Mouse (Mus musculus) limb, embryonic 11.5 days (tissue): ENCODE measurements at regions not wholly inside any gene's neighbourhood (a gene's known extent, or its start where the extent isn't known, plus 50 kb on each side); places are given as distances from the start of the nearest gene placed in this dataset.
A peak's percentile ranks its signal among the peaks of the same experiment; 100 is the strongest.

ENCODE experiments used
- ATAC-seq: fragments of 200-750 bp; cut with Nextera tagmentation; 2 replicates; pipeline ENCODE4 v1.8.0; 2017; ENCODE audit warnings: low read depth; ENCODE audit not compliant: insufficient number of reproducible peaks, low FRiP score, low TSS enrichment
- DNase-seq: peaks from one replicate; pipeline ENCODE4 v3.0.0-alpha.2; 2015; ENCODE audit warnings: low spot score
- H3K27ac ChIP-seq: fragments of 300-500 bp; sonication (generic); replicated peaks from 2 replicates; pipeline ENCODE4 v1.5.1; 2014; ENCODE audit warnings: low read depth, mild to moderate bottlenecking, low read length
- H3K27me3 ChIP-seq: fragments of 300-500 bp; sonication (generic); 2 replicates; pipeline ENCODE4 v1.6.1; 2014; ENCODE audit warnings: mild to moderate bottlenecking, low read length, mixed read lengths; ENCODE audit not compliant: control insufficient read depth, insufficient read depth
- H3K36me3 ChIP-seq: fragments of 300-500 bp; sonication (generic); 2 replicates; pipeline ENCODE4 v1.6.1; 2014; ENCODE audit warnings: mild to moderate bottlenecking, low read length, moderate library complexity, mixed read lengths; ENCODE audit not compliant: control insufficient read depth, insufficient read depth
- H3K4me1 ChIP-seq: fragments of 300-500 bp; sonication (generic); 2 replicates; pipeline ENCODE4 v1.6.1; 2014; ENCODE audit warnings: low read length, mixed read lengths; ENCODE audit not compliant: control insufficient read depth, insufficient read depth
- H3K4me2 ChIP-seq: fragments of 300-500 bp; sonication (generic); 2 replicates; pipeline ENCODE4 v1.6.1; 2014; ENCODE audit warnings: low read depth, mild to moderate bottlenecking, moderate library complexity; ENCODE audit not compliant: severe bottlenecking
- H3K4me3 ChIP-seq: fragments of 300-500 bp; sonication (generic); 2 replicates; pipeline ENCODE4 v1.5.1; 2014; ENCODE audit warnings: low read depth, low read length
- H3K9ac ChIP-seq: fragments of 300-500 bp; sonication (generic); 2 replicates; pipeline ENCODE4 v1.6.1; 2014; ENCODE audit warnings: mild to moderate bottlenecking, low read length
- H3K9me3 ChIP-seq: fragments of 300-500 bp; sonication (generic); 2 replicates; pipeline ENCODE4 v1.6.1; 2016; ENCODE audit warnings: low read length; ENCODE audit not compliant: control insufficient read depth
- WGBS: fragments of 180-500 bp; shearing (Covaris S2); extraction: QIAGEN DNeasy Blood & Tissue Kit; methylation state at CpG from one replicate; pipeline ENCODE4 v1.1.7; 2014; 5-methylcytosine and 5-hydroxymethylcytosine counted together

GRCm38 (mm10) chr1:35860779-35861178, 207.4 kb upstream of the Hs6st1 start:
- no peaks in the 10 kb centered on the region for H3K36me3 ChIP-seq
- WGBS, result 88% methylated on average over 5 of the region's 5 CpGs
- H3K27me3 ChIP-seq, result no peaks in the 10 kb centered on the region
- H3K4me2 ChIP-seq, result no peak overlapping the region
- H3K9me3 ChIP-seq, result no peaks in the 10 kb centered on the region
- ATAC-seq (no peak), DNase-seq (no peak)
- no peak overlapping the region for H3K9ac ChIP-seq
- H3K4me1 ChIP-seq, result no peaks in the 10 kb centered on the region
- H3K27ac ChIP-seq, result no peak overlapping the region
- H3K4me3 ChIP-seq, result no peak overlapping the region

DNA sequence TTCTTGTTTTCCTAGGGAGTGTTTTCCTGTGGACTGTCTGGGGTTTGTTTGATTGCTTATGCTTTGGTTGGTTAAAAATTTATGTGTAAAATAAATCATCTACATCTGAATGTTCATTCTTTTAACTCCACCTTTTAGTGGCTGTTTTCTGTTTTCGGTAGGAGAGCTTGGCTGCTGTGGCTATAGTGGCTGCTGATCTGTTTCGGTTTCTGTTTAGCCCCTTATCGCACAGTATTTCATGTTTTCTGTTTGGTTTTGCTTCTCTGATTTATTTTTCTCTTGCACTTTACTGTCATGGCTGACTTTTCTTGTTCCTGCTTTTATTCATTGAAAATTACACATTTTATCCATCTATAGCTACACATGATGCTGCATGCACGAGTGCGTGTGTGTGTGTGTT, 206.0 kb upstream of the Hs6st1 start:
- no peak for DNase-seq
- H3K4me2 ChIP-seq, result no peak overlapping the region
- no peak overlapping the region for H3K9ac ChIP-seq
- H3K4me3 ChIP-seq, result no peak overlapping the region
- no peak overlapping the region for H3K27ac ChIP-seq
- H3K4me1 ChIP-seq, result no peaks in the 10 kb centered on the region
- no peaks in the 10 kb centered on the region for H3K36me3 ChIP-seq
- WGBS, result 90% methylated on average over 5 of the region's 5 CpGs
- no peaks in the 10 kb centered on the region for H3K9me3 ChIP-seq
- H3K27me3 ChIP-seq, result no peaks in the 10 kb centered on the region
- ATAC-seq, result no peak

GRCm38 (mm10) chr1:35862661-35863060, 205.5 kb upstream of the Hs6st1 start:
- Histone ChIP-seq H3K27ac (no peak overlapping the region), H3K36me3 (no peaks in the 10 kb centered on the region), H3K27me3 (no peaks in the 10 kb centered on the region), H3K4me2 (no peak overlapping the region), H3K9me3 (no peaks in the 10 kb centered on the region), H3K4me3 (no peak overlapping the region), H3K4me1 (no peaks in the 10 kb centered on the region), H3K9ac (no peak overlapping the region)
- no peak for DNase-seq
- 77% methylated on average over 2 of the region's 2 CpGs for WGBS
- ATAC-seq, result no peak

DNA sequence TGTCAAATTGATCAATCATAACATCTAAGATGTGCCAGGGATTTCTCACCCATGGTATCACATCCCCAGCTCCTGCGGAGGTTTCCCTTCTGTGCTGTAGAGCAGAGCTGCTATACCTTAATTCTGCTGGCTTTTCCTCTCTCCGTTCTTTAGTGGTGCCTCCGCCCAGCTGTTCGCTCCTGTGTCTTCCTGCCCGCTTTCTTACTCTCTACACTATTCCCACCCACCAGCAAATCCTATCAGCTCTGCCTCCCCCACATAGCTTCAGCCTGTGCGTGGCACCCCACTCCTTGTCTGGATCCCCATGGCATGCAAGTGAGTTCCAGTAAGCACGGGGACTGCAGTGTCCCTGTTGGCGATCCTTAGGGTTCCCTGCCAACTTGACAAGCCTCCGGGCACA, 204.0 kb upstream of the Hs6st1 start:
- 92% methylated on average over 9 of the region's 9 CpGs for WGBS
- Histone ChIP-seq H3K9ac (no peak overlapping the region), H3K36me3 (no peaks in the 10 kb centered on the region), H3K4me3 (no peak overlapping the region), H3K4me1 (no peaks in the 10 kb centered on the region), H3K9me3 (no peaks in the 10 kb centered on the region), H3K27me3 (no peaks in the 10 kb centered on the region), H3K27ac (no peak overlapping the region), H3K4me2 (no peak overlapping the region)
- no peak for ATAC-seq
- no peak for DNase-seq

DNA sequence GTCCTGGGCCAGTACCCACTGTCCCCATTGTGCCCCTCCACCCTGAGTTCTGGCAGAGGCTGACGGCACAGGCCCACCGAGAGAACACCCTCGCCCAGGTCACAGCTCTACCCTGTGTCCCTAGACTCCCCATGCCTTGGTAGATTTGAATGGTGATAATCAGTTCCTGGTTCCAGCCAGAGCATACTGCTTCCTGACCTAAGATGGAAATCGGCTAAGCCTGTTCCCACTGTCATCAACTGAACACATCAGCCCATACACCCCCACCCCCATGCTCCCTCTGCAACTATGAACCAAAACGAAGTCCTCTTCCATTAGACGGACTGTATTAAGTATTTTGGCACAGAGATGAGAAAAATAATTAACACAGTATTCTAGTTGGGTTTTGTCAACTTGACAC, 202.9 kb upstream of the Hs6st1 start:
- Histone ChIP-seq H3K4me3 (no peak overlapping the region), H3K27me3 (no peaks in the 10 kb centered on the region), H3K9me3 (no peaks in the 10 kb centered on the region), H3K9ac (no peak overlapping the region), H3K4me2 (no peak overlapping the region), H3K4me1 (no peaks in the 10 kb centered on the region), H3K27ac (no peak overlapping the region), H3K36me3 (no peaks in the 10 kb centered on the region)
- DNase-seq, result no peak
- ATAC-seq, result no peak
- WGBS, result 82% methylated on average over 6 of the region's 6 CpGs

DNA sequence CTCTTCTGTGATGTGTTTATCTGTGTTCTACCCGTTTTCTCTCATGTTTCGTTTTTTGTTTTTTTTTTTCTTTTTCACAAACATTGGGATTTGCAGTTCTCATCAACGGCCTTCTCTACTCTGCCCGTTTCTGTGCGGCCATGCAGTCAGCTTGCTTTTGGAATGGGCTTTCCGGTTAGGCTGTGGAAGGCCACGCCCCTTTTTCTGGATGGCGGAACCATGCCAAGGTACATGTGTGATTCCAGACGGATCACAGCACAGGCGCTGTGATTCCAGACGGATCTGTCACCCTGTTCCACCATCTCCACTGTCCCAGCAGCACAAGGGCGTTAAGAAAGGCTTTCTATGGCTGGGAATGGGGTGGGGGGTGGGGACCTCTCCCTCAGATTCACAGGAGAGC, 201.6 kb upstream of the Hs6st1 start:
- WGBS, result 82% methylated on average over 12 of the region's 12 CpGs
- no peak for DNase-seq
- no peak overlapping the region for H3K27ac ChIP-seq

GRCm38 (mm10) chr1:35869381-35870143, 198.6 kb upstream of the Hs6st1 start:
- 60% methylated on average over 17 of the region's 17 CpGs for WGBS

More for the DNA sequence above, 201.6 kb upstream of the Hs6st1 start:
- H3K27me3 ChIP-seq, result no peaks in the 10 kb centered on the region
- ATAC-seq, result no peak
- H3K4me1 ChIP-seq, result peaks cover 4% of the 10 kb centered on the region; the same call in 1 of the 2 replicates
- H3K9me3 ChIP-seq, result no peaks in the 10 kb centered on the region
- H3K4me3 ChIP-seq, result no peak overlapping the region
- no peak overlapping the region for H3K4me2 ChIP-seq
- no peaks in the 10 kb centered on the region for H3K36me3 ChIP-seq
- no peak overlapping the region for H3K9ac ChIP-seq

GRCm38 (mm10) chr1:35870144-35870827, 197.9 kb upstream of the Hs6st1 start:
- no peak overlapping the region for H3K4me2 ChIP-seq
- no peak overlapping the region for H3K4me3 ChIP-seq
- ATAC-seq (no peak), DNase-seq (no peak)
- H3K27ac ChIP-seq, result no peak overlapping the region
- H3K27me3 ChIP-seq, result no peaks in the 10 kb centered on the region
- WGBS, result 77% methylated on average over 9 of the region's 9 CpGs
- peaks cover 4% of the 10 kb centered on the region; the same call in 1 of the 2 replicates for H3K4me1 ChIP-seq
- H3K9ac ChIP-seq, result no peak overlapping the region
- H3K9me3 ChIP-seq, result no peaks in the 10 kb centered on the region
- no peaks in the 10 kb centered on the region for H3K36me3 ChIP-seq

More at GRCm38 (mm10) chr1:35869381-35870143, 198.6 kb upstream of the Hs6st1 start:
- ATAC-seq, result peak; percentile 65; the same call in 1 of the 2 replicates
- peaks cover 4% of the 10 kb centered on the region; the same call in 1 of the 2 replicates for H3K4me1 ChIP-seq
- H3K27ac ChIP-seq, result no peak overlapping the region
- no peaks in the 10 kb centered on the region for H3K27me3 ChIP-seq
- DNase-seq, result peak; percentile 62
- H3K4me3 ChIP-seq, result no peak overlapping the region
- H3K36me3 ChIP-seq, result no peaks in the 10 kb centered on the region
- H3K4me2 ChIP-seq, result no peak overlapping the region
- H3K9ac ChIP-seq, result no peak overlapping the region
- no peaks in the 10 kb centered on the region for H3K9me3 ChIP-seq
